Mouse (Mus musculus) cerebellum, postnatal 10 days (tissue): Measurements from ENCODE around the gene Hacl1.
A peak's percentile ranks its signal among the peaks of the same experiment; 100 is the strongest.

Source experiments
- DNase-seq, 2 experiments: peaks; one replicate each; pipeline ENCODE4 v3.0.0; 2021; ENCODE audit warnings: mixed read lengths in 2 of 2

The Hacl1 gene

DNA sequence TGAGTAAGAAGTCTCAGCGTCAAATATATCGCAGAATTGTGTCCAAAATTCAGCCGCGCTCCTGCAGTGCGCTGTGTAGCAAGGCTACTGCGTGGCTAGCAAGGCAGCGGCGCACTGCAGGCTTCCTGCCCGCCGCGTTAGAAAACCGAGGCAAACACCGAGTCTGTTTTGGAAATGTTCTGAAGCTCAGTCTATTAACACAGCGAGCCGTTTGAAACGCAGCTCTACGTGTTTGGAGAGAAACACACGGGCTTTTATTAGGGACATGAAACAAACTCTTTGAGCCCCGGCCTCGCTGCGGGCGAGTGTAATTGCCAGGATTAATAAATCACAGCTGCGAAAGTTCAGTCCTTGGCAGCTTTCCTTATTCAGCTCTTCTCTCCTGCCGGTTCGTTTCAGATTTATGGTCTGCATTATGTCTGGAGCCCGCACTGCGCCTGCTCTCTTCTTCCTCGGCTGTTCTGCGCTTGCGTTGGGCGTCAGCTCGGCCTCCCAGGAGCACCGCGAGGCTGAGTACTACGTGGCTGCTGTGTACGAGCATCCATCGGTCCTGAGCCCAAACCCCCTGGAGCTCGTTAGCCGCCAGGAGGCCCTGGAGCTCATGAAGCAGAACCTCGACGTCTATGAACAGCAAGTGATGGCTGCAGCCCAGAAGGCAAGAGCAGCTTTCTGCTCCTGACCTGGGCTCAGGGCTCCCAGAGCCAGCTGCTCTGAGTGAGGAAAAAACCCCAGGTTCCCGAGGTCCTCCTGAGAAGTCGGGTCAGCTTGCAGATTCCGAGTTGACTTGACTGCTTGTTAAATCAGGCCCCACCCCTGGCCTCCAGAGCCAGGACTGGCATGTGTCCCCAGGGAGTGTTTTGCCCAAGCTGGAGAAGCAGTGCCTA, 20.8 kb upstream of the Hacl1 start:
- peak; percentile 88 to 90 for DNase-seq

DNA sequence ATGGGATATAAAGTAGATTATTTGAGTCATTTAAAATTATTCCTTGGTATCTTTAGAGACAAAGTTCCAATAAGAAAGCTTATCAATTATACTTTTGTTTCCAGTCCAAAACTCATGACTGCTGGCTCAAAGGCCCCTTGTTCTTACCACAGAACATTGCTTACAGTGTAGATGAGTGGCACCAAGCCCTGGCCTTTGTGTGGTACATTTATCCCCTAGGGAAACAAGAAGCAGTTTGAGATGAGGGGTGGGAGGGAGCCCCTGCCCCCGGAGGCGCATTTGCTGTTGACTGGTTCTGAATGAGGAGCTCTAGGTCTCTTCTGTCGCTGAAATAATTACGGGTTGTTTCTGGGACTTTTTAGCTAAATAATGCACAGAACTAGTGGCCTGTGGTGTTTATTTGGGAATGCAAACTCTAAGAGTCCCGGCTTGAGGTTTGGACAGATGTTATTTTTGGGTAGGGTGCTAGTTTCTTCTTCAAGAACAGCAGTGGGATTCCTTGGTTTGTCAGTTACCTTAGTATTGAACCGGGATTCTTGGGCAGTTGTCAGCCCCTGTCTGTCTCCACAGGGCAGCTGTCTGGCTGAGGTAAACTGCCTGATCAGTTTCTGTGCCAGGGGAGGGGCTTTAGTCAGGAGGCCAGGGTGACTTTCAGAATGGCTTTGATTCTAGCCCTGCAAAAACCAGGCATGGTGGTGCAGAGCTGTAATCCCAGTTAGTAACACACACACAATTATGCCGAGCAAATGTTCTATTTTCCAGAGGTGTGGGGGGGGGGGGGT, 19.4 kb upstream of the Hacl1 start:
- no peak for DNase-seq

DNA sequence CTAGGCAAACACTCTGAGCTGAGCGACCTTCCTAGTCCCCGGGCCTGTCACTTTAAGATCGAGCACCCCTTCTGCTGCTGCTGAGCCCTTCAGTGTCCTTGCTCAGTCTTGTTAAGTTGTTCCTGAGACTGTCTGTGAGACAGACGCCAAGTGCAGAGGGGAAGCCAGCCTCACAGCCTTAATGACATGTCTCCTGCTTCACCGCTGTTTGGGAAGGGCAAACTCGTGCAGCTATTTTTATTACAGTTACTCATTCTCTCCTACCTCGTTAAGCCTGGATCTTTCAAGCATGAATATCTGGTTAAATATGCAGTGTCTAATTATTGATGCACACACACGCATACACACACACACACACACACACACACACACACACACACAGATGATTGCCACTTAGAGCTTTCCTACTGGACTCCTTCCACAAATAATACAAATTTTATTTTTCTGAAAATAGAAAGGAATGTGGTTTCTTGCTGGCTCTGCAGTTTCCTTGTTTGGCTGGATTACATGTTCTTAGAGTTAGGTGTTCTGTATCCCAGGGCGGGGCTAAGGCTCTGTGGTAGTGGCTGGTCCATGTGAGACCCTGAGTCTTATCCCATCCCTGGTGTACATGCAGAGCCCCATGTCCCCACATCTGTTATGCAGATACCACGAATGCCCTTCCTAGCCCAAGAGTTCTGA, 18.6 kb upstream of the Hacl1 start:
- DNase-seq: peak in 1 of 2 experiments; percentile 24

DNA sequence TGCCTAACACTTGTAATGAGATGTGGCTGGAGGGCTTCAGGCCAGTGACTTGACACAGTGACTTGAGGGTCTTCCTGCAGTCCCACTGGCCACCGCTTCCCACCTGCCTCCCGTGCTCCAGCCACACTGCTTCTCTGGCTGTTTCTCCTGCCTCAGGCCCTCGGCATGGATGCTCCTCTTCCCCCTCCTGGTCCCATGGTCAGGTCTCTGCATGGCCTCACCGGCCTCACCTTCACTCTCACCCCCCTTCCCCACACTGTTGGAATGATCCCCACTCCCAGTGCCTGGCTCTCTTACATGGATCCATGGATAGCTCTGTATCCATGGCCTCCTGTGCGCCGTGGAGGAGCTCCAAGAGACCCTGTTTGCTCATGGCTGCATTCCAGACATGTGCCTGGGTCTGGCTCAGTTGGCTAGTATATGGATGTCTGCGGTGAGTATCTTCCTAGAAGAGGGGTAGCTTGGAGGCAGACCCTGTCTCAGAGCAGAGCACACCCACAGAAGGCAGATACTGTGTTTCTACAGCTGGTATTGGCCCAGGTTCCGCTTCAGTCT, 17.1 kb upstream of the Hacl1 start:
- DNase-seq: peak; percentile 74 to 83

DNA sequence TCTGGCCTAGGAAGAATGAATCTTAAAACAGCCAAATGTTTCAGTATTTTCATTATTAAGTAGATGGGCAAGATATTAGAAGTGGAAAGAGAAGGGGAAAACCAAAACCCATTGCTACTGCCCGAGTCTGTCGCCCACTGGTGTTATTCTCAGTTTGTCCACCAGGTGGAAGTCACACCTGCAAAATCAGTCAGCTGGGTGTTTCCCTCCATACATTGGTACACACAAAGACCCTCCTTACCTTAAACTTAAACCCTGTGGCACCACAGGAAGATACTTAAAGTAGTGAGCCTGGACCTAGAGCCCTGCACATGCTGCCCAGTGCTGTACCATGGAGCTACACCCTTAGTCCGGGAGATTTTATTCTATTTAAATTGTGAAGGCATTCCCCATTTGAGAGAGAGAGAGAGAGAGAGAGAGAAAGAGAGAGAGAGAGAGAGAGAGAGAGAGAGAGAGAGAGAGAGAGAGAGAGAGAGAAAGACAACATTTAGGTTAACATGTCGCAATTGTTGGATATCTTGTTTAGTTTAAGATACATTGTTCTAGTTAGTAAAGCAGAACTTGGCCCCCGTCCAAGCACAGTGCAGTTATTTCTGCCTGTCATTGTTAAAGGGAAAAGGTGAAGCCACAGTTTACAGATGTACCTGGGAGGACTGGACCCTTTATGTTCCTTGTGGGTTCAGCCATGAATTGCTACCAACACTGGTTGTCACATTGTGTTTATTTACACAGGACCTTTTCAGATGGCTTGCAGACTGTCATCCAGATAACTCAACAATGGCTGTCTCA, 16.0 kb upstream of the Hacl1 start:
- DNase-seq: peak; percentile 85 to 91

DNA sequence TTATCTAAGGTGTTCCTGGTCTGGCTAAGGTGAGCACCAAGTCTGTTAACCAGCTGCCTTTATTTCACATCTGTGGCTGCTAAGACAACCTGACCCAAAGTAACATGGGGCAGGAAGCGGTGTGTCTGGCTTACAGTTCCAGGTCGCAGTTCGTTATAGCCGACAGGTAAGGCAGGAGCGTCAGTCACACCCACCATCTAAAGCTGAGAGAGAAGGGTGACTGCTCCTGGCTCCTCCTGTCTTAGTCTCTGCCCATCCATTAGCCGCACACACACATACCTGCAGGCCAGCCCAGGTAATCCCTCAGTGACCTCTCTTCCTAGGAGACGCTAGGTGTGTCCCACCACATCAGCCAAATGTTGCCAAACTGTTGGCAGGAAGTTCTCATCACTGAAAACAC, 15.3 kb upstream of the Hacl1 start:
- DNase-seq: no peak

DNA sequence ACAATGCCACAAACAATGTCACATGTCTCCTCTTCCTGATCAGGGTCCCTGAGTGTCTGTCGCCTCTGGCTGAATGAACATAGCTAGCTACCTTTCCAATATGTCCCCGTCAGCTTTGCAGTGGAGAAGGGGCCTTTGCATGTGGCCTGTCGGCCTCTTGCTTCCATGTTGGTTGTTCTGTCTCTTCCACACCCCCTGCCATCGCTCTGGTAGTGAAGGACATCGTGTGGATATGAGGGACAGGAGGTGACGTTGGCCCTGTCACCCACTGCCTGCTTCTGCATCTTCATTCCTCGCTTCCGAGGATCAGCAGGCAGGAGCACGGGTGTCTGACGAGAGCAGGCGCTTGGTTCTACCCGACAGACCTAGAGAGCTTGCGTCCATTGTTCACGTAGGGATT, 14.3 kb upstream of the Hacl1 start:
- no peak for DNase-seq

DNA sequence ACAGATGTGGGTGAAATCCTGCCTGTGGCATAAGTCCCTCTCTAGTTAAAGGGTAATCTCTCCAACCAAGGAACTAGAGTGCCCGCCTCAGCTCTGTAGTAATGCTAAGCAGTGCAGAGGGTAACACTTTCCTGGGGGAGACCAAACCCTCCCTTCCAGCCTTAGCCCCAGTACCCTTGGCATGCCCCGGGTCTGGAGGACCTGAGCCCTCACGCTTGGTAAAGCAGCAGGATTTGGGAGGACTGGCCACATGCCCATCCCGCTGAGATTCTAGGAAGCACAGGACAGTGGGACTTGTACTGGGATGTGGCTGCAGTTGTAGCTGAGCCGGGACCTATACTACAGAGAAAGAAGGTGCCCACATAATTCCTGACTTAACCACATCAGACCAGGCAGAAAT, 13.7 kb upstream of the Hacl1 start:
- DNase-seq: peak; percentile 27 to 49

DNA sequence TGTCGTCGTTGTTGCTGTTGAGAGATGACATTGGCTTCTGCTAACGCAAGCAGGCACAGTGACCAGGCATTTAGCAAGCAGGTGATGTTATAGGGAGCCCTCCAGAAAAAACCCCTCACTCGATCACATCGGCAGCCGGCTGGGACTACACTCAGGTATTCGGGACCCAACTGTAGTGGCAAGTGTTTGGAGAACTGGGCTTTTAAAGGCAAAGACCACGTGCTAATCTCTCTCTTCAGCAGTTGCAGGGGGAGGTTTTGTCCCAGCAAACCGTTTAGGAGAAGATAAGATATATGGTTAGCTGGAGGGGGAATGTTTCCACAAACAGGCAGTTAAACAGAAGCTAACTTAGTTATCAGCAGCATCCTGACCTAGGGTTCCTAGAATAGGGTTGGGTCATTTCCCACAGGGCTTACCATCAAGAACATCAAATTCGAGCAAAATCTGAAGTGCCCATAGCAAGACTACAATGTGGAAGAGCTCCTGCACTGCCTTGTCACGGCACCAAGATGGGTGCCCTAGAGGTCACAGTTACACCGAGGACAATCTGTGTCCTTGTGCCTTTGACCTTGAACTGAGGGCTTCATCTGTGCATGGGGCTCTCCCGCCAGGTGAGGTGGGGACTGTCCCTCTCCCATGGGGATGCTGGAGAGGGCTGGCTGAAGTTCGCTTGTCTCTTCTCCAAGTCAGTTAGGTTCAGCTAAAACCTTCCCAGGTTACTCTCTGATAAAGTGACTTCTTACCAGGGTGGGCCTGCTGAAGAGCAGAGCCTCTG, 12.2 kb upstream of the Hacl1 start:
- DNase-seq: no peak

DNA sequence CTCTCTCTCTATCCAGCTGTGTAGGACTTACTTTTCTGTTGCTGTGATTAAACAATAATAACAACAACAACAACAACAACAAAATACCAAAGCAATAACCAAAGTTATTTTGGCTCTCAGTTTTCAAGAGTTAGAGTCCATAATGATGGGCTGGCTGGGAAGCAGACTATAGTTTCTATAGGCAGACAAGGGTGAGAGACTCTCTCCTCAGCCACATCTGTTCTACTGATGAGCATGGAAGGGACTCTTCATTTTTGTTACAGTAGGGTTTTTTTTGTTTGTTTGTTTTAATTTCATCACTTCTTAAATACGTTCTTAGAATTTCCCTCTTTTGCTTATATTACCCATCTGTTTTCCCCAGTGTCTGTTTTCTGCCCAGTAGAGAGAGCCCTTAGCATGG, 11.5 kb upstream of the Hacl1 start:
- DNase-seq: no peak

DNA sequence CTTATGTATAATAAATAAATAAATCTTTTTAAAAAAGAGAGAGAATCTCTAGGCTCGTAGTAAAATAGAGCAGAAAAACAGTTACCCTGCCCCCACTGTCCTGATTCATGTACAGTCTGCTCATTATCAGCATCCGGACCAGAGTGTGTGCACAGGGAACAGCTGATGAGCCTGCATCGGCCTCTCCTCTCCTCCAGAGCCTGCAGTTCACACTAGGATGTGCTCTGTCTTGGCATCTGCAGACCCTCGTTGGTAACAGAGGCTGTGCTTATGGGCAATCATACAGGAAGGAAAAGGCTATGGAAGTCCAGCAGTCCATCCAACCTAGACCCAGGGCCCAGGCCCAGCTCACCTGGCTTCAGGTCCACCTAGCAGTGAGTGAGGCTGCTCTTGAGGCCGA, 11.0 kb upstream of the Hacl1 start:
- no peak for DNase-seq

DNA sequence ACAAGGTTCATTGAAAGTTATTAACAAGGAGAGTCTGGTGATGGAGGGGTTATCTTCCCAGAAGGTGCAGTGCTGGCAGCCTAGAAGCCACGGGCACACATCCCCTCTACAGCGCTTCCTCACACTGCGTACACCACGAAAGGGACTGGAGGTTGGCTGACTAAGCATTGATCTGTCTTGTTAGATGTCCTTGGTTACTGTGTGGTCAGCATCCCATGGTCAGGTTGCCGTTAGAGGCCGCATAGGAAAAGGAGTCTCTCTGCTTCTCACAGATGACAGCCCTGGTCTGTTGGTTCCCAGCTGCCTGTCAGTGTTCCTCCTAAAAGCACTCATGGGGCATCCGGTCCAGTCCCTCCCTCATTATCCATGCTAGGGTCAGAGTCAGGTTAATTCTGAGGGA, 10.1 kb upstream of the Hacl1 start:
- DNase-seq: no peak

DNA sequence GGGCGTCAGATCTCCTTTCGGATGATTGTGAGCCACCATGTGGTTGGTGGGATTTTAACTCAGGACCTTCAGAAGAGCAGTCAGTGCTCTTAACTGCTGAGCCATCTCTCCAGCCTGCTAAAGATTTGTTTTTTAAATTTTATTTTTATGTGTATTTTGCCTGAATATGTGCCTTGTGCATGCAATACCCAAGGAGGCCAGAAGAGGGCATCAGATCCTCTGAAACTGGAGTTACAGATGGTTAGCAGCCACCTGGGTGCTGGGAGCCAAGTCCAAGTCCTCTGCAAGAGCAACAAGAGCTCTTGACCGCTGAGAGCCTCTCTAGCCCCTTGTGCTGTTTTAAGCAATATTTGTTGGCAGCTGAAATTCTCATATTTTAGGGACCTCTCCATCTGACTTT, 9.3 kb upstream of the Hacl1 start:
- peak in 1 of 2 experiments; percentile 36 for DNase-seq

DNA sequence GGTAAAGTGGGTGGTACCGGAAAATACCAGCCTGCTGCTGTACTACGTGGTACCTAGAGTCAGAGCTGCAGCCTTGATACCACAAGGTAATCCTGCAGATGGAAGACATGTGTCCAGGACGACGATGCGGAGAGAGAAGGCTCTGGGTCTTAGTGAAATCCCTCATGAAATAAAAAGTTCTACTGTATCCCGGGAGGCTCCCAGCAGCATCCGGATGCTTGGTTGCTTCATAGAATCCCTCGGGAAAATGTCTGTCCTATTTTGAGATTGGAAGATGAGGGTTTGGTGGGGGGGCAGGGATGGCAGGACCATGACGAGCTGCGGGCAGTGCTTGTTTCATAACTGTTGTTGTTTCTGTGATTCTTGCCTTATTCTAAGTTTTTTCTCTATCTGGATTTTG, 6.9 kb upstream of the Hacl1 start:
- DNase-seq: no peak

DNA sequence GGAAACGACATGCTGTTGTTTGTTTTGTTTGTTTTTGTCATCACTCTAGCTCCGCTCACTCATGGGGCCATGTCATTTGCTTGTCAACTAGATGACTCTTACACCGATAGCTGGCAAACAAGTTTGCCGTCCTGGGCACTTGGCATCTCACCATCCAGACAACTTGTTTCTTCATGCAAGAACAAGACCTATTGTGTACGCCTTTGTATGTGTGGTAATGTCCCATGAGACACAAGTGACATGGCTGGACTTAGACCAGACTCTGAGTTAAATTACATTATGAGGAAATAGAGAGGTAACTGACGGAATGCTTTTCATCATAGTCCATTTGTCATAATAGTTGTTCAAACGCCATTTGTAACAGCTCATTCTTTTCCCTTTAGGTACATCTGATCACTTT, 4.8 kb upstream of the Hacl1 start:
- DNase-seq: no peak

DNA sequence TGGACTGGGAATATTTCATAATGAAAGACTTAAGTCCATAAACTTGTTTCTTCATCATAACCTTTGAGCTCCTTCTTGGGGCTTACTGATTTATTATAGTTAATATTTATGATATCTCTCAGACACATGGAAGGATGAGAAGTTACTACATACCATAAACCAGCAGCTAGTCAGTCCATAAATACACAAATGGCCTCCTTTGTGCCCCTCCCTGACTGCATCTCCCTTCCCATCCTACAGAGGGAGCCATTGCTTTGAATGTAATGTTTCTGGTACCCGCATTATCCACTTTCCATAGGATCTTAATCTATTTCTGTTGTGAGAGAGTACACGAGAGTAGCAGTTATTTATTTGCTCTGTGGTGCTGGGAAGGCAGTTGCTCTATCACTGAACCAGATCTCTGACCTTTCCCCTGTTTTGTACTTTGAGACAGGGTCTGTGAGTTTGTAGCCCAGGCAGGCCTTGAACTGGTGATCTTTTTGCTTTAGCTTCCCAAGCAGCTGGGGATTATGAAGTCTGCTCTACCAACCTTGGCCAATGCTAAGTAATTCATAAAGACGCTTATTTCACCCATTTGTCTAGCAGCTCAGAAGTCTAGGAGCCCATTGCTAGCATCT, 4.0 kb upstream of the Hacl1 start:
- DNase-seq: no peak

DNA sequence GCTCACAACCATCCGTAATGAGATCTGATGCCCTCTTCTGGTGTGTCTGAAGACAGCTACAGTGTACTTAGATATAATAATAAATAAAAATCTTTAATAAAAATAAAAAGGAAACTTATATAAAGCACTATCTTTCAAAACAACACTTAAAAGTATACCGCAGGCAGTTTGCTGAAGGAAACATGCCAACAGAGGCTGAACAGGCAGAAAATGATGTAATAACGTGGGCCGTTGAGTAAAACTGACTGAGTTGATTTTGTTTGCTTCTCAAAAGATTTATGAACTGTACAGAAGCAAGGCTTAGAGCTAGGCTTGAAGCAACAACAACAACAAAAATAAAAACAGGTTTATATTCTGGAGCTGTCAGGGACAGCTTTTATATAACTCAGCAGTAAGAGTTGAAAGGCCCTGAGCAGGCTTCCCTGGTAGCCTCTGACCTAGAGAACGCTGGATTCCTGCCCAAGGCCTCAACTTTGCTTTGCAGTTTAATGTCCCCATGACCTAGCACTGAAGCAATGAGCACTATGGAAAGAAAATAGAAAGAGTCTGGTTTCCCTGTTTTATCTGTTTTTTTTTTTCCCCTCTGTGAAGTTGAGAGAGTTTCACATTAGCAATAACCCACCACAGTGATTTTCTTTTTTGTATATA, 3.2 kb upstream of the Hacl1 start:
- no peak for DNase-seq

DNA sequence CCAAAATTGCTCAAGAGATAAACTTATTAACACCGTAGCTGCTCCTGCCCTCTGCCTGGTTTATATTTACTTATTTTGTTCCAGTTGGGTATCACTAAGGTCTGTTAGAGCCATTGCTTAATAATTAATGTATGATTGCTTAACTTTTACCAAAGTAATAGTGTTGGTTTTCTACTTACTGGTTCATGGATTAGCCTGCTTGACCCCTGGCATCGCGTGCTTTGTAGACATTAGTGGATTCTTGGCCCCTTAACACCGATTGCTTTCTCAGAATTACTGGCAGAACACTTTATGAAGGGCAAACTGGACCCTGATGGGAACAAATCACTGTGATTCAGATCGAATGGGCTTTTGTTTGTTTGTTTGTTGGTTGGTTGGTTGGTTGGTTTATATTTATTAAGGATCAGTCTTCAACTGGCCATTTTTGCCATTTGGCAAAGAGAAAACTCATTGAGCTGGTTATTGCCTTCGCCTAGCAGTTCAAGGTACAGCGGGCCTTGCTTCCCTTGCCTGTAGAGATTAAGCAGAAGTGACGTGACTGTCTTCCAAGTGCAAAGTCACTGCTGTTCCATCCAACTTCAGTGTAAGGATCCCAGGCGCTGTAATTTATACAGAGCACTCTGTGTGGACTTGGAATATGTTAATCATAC, 545 bp upstream of the Hacl1 start:
- no peak for DNase-seq

DNA sequence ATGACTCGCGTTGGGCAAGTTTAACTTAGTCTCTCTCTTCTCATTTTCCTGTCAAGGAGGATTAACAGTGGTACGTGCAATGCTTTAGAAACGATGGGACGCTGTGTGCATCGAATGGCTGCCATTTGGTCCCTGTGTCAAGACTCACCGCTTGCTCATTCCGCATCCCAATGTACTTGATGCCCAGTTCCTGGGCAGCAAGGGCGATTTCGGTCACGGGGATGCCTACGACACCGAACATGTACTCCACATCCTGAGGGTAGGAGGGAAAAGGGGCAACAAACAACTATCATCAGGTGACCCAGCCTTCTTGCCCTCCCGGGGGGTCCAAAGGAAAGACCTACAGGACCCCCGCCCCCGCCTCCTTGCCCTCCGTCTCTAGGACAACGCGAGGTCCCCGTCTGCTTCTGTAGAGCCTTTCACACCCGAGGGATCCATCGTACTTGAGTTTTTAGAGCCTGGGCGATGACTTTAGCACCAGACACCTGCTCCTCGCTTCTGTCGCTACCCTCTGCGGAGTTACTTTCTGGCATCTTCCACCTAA, 668 bp downstream of the Hacl1 start, which contains the start of gene Gm49387:
Gm49387 (minus strand) TSS at position 533 of the 544 bp plus-strand sequence.
- DNase-seq: peak; percentile 59 to 60

DNA sequence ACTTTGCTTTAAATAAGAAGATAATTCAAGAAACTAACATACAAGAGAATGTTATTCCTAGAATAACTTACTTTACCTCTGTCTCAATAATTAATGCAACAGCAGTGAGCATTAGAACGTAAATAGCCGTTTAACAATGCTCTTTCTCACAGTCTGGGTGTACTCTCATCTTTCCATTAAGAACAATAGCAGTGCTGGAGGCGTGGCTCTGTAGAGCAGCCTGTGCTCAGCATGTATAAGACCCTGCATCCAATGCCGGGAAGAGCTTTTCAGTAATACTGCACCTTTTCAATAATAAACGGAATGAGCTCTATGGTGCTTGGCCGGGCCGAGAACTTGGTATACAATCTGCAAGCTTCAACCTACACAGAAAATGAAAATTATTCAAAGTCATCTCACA, 10.4 kb downstream of the Hacl1 start:
- no peak for DNase-seq
